Mouse (Mus musculus) kidney, embryonic 14.5 days (tissue): ENCODE results near the gene Pald1. TPM values are rescaled to one million over a fixed set of nuclear protein-coding genes. Genes with fewer than 3 reads are reported as not detected.

Experiments
- ATAC-seq: fragments of 200-750 bp; cut with Nextera tagmentation; 2 replicates; pipeline ENCODE4 v1.8.0; 2017; ENCODE audit warnings: moderate number of reproducible peaks, mild to moderate bottlenecking, moderate TSS enrichment, moderate library complexity; ENCODE audit not compliant: low FRiP score, low TSS enrichment
- H3K27ac ChIP-seq: fragments of 300-500 bp; sonication (generic); 2 replicates; pipeline ENCODE4 v1.5.1; 2014; ENCODE audit warnings: low read depth, mild to moderate bottlenecking, low read length, moderate library complexity, mixed read lengths
- H3K27me3 ChIP-seq: fragments of 300-500 bp; sonication (generic); 2 replicates; pipeline ENCODE4 v1.6.1; 2014; ENCODE audit warnings: mild to moderate bottlenecking, low read length; ENCODE audit not compliant: control insufficient read depth, insufficient read depth
- H3K36me3 ChIP-seq: fragments of 300-500 bp; sonication (generic); 2 replicates; pipeline ENCODE4 v1.6.1; 2014; ENCODE audit warnings: low read length, mixed read lengths; ENCODE audit not compliant: control insufficient read depth, insufficient read depth
- H3K4me1 ChIP-seq: fragments of 300-500 bp; sonication (generic); 2 replicates; pipeline ENCODE4 v1.6.1; 2014; ENCODE audit warnings: low read length, mixed read lengths; ENCODE audit not compliant: control insufficient read depth, insufficient read depth
- H3K4me2 ChIP-seq: fragments of 300-500 bp; sonication (generic); replicated peaks from 2 replicates; pipeline ENCODE4 v1.6.1; 2014; ENCODE audit warnings: low read depth, mild to moderate bottlenecking, low read length
- H3K4me3 ChIP-seq: fragments of 300-500 bp; sonication (generic); 2 replicates; pipeline ENCODE4 v1.5.1; 2014; ENCODE audit warnings: mild to moderate bottlenecking, low read length
- H3K9ac ChIP-seq: fragments of 300-500 bp; sonication (generic); 2 replicates; pipeline ENCODE4 v1.6.1; 2014; ENCODE audit warnings: low read depth, mild to moderate bottlenecking, low read length, moderate library complexity
- H3K9me3 ChIP-seq: fragments of 300-500 bp; sonication (generic); 2 replicates; pipeline ENCODE4 v1.6.1; 2016; ENCODE audit warnings: low read length; ENCODE audit not compliant: control insufficient read depth
- WGBS: fragments of 180-500 bp; shearing (Covaris S2); extraction: QIAGEN DNeasy Blood & Tissue Kit; methylation state at CpG from one replicate; pipeline ENCODE4 v1.1.7; 2014; 5-methylcytosine and 5-hydroxymethylcytosine counted together
- polyA plus RNA-seq: library from polyadenylated mRNA; unstranded; fragments of >200 nt; fragmentation: Nextera tagmentation; extraction: Ambion mirVana; gene quantifications from 2 replicates; pipeline ENCODE4 v1.2.1, GENCODE M21; 2014

Pald1 gene
- polyA plus RNA-seq, 1 experiment from 2014 or later = 25.5 TPM

GRCm38 (mm10) chr10:61273081-61273843, 110.1 kb downstream of the Pald1 start, which contains the start of gene Adamts14:
Gene Adamts14, minus strand, starts transcription at chr10:61273438.
- Histone ChIP-seq H3K27ac (0 out of 2 replicates have a peak within 1 kb of the TSS, but pooled peaks have one; percentile 19), H3K4me1 (0 out of 2 replicates have a peak, but pooled peaks cover 10% of the 10 kb centered on the region), H3K4me2 (peak within 1 kb of the TSS; percentile 86), H3K27me3 (no peaks in the 10 kb centered on the region; the same call in 1 of the 2 replicates), H3K36me3 (no peaks in the 10 kb centered on the region), H3K9me3 (no peaks in the 10 kb centered on the region), H3K4me3 (peak within 1 kb of the TSS; percentile 54), H3K9ac (peak within 1 kb of the TSS; percentile 67)
- ATAC-seq = peak; percentile 78
- WGBS = 1% methylated on average over 69 of the region's 75 CpGs

- Histone ChIP-seq H3K4me2 (peak overlapping the region; percentile 86), H3K4me1 (0 out of 2 replicates have a peak, but pooled peaks cover 5% of the 10 kb centered on the region), H3K9me3 (no peaks in the 10 kb centered on the region), H3K4me3 (peak overlapping the region; percentile 54), H3K36me3 (no peaks in the 10 kb centered on the region), H3K27me3 (no peaks in the 10 kb centered on the region; the same call in 1 of the 2 replicates), H3K27ac (no peak overlapping the region), H3K9ac (peak overlapping the region; percentile 67)
- no peak for ATAC-seq
- 43% methylated on average over 5 of the region's 5 CpGs for WGBS
These were observed 110.7 kb downstream of the Pald1 start for GRCm38 (mm10) chr10:61272631-61273030.

GRCm38 (mm10) chr10:61272089-61272626, 111.2 kb downstream of the Pald1 start:
- Histone ChIP-seq H3K27me3 (no peaks in the 10 kb centered on the region; the same call in 1 of the 2 replicates), H3K27ac (no peak overlapping the region), H3K36me3 (no peaks in the 10 kb centered on the region), H3K4me2 (peak overlapping the region; percentile 86), H3K4me1 (0 out of 2 replicates have a peak, but pooled peaks cover 5% of the 10 kb centered on the region), H3K4me3 (0 out of 2 replicates have a peak overlapping the region, but pooled peaks have one; percentile 54), H3K9me3 (no peaks in the 10 kb centered on the region), H3K9ac (no peak overlapping the region)
- WGBS = 40% methylated on average over 8 of the region's 8 CpGs
- no peak for ATAC-seq

Other genes with a start within 250 kb of the Pald1 start
- 35.9 and 72.4 TPM in 2 replicates for gene Sgpl1, start 235.8 kb downstream of the Pald1 start, polyA plus RNA-seq
- not detected in 2 replicates for gene Tbata, start 211.6 kb downstream of the Pald1 start, polyA plus RNA-seq
- 1.3 and 1.4 TPM in 2 replicates for gene Adamts14, start 110.1 kb downstream of the Pald1 start, polyA plus RNA-seq
- gene Prf1, start 85.7 kb downstream of the Pald1 start, polyA plus RNA-seq = not detected in 2 replicates
- 0.30 and 0.44 TPM in 2 replicates for gene Nodal, start 34.4 kb upstream of the Pald1 start, polyA plus RNA-seq
- gene Eif4ebp2, start 69.1 kb upstream of the Pald1 start, polyA plus RNA-seq = 54.4 and 61.9 TPM in 2 replicates
- gene Lrrc20, start 92.3 kb upstream of the Pald1 start, polyA plus RNA-seq = 6.3 and 9.0 TPM in 2 replicates
- 0.27 TPM in 1 of 2 replicates, not detected in the other for gene Npffr1, start 212.0 kb upstream of the Pald1 start, polyA plus RNA-seq